Mouse (Mus musculus) T-cell, adult 2 months (primary cell): ENCODE data around the gene Psmg3.
A peak's percentile ranks its signal among the peaks of the same experiment; 100 is the strongest.

ENCODE experiments used
- DNase-seq: peaks from one replicate; pipeline ENCODE4 v3.0.0; 2022; ENCODE audit warnings: low spot score

The Psmg3 gene

DNA sequence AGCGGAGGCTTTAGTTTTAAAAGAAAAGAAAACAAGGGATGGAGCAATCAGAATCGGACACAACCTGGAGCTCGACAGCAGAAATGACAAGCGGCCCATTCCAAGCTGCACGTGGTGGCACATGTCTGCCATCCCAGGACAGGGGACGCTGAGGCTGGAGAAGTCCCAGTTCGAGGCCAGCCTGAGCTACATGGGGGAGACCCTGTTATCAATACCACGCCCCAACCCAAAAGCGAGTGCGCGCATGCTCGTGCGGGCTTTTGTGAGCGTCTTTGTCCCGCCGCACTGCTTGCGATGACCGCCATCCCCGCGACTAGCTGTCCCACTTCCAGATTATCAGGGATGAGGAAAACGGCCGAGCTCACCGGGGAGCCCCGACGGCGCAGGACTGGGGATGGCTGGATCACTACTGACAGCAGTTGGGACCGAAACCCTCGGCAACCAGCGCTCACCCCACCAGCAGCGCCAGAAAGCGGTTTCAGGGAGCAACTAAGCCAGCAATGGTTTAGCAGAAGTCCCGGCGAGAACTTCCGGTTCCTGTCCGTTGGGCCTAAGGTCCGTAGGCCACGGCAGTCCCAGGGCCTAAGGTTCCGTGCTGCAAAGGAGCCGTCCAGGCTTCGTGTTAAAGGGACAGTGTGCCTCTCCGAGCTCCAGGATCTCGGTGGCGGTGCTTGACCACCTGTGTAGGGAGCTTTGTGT lies at the start of gene Psmg3, which contains the start of gene Gm26938:
Psmg3 (minus strand) TSS at position 529 of the 699 bp plus-strand sequence.
Gm26938 (minus strand) TSS at position 51 of the 699 bp plus-strand sequence.
- peak; percentile 86 for DNase-seq

DNA sequence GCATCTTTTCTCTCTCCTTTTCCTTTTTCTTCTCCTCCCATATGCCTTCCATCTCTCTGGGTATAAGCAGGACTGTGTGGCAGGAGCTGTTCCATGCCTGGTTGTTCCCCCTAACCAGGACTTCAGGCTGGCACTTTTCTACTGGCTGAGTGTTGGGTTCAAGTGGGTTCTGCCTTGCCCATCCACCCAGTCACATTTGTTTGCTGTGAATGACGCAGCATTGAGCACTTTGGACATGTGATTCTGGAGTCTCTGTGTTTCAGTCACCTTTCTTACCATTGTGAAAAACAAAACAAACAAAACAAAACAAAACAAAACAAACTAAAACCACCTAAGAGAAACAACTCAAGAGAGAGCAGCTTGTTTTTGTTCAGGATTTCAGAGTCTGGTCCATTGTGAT lies 44.8 kb upstream of the Psmg3 start:
- DNase-seq, result no peak

DNA sequence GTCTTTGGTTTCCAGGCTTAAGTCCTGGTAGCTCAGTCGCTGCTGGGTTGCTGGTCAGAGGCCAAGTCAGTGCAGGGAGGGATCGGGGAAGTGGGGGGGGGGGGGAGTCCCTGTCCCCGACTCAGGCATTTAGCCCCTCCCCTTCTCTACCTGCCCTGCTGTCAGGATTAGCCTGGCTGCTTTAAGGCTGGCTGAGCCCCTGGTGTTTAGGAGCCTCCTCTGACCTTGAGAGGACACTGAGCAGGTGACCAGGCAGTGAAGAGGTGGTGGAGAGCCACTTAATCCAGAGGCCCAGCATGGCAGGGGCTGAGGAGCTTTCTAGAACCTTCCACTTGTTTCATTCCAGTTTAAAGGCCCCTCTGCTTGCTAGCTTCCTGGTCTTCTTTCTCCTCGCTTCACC lies 44.2 kb upstream of the Psmg3 start:
- DNase-seq, result no peak

DNA sequence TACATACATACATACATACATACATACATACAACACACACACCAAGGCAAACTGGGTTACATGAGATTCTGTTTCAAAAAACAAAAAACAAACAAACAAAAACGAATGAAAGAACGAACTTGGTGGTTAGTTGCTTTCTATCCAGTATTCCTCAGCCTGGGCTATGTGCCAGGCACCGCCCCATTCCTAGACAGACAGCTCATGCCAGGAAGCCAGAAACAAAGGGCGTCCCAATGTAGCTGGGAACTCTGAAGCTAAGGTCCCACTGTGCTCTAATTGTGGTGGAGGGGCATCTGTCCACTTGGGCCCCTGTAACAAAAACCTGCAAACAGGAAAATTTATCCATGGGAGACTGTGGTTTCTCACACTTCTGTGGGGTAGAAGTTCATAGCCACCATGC lies 36.1 kb upstream of the Psmg3 start:
- DNase-seq, result no peak

DNA sequence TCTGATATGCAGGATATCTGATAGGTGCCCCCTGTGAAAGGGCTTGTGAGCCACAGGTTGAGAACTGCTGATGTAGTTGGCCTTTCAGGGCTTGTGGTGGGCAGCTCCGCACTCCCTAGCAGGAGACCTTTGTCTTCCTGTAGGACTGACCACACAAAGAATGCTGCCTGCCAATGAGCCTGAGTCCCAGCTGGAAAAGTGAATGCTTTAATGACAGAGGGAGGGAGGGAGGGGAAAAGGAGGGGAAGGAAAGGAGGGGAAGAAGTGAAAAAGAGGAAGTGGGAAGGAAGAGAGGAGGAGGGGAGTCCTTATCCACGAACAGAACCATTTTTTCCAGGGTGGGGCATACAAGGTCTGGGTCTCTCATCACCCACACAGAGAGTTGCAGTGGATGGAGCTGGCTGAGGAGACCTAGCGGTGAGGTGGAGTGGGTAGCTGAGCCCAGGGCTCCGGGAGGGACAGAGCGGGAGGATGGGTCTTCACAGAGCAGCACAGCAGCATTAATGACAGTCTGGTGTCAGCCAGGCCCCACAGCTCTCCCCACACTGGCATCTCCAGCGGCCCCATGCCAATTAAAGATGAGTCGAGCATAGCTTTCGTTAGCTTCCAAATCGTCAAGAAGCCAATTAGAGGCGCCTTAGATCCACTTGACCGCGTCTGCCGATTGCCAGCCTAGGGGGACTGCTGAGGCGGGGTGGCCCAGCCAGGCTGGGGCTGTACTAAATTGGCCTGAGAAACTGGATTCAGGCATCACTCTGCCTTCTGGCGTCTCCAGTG lies 33.8 kb upstream of the Psmg3 start:
- DNase-seq, result no peak

DNA sequence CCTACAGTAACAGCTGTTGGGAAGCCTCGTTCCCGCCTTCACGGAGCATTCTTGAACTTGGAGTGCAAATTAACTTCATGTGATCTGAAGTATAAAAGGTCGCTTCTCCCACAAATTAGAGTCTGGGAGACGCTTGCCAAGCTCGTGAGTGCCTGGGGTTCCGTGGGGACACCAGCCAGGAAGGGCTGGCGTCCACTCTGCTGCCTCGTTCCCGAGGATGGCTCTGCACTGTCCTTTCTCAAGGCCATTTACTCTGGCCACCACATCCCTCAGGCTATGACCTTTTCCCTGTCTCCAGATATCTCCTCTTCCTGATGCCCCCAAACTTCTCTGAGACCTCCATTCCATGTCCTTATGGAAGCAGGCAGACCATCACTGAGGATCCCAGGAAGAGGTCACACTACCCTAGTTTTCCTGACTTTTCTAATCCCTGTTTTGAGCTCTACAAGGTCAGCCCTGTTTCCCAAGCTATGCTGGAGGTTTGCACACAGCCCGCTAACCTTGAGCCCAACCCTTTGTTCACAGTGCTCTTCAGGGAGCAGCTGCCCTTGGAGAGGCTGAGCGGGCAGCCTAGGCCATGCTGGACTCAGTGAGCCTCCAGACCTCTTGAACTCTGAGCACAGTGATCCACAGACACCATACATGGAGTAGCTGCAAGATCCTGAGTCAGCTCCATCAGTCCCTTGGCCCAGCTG lies 23.1 kb upstream of the Psmg3 start:
- no peak for DNase-seq

DNA sequence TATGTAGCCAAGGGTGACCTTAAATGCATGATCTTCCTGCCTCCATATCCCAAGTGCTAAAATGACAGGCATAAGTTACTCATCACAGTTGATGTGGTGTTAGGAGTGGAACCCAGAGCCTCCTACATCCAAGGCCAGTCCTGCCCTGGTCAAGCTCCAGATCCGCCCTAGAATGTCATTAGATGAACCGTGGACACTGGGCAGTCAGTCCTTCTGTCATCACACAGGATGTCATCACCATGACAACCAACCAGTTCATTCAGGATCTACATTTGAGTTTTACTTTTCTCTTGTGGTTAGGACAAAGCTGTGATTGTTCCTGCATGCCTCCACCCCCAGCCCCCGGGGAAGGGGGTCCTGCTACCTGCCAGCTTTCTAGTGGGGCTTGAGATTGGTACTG lies 12.5 kb upstream of the Psmg3 start:
- no peak for DNase-seq

DNA sequence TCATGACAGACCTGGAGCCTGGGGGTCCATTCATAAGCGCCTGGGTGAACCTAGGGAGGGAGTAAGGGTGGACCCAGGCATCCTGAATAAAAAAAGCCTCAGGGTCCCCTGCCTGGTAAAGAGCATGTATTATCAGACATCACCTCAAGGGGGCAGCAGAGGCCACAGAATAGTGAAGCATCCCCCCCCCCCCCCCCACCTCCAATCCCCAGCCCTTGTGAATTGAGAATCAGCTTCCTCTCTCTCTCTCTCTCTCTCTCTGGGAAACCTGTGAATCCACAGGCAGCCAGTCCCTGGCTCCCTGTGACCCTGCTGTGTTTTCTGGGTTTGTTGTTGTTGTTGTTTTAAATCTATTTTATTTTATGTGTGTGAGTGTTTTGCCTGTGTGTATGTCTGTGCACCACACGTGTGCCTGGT lies 11.8 kb upstream of the Psmg3 start:
- DNase-seq, result peak; percentile 53

DNA sequence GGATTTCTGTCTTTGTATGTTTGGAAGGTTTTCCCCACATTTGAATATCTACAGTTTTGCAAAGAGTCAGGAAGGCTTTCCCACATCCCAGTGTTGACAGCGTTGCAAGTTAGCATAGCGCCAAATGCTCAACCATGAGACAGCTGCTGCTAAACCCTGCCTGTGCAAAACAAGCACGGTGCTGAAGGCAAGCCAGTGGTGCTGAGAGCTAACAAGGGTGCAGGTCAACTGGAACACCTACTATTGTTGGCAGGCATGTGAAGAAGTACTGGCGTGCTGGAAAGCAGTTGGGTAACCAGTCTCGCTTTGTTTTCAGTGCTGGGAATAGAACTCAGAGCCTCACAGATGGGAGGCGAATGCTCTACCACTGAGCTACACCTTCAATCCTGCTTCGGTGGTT lies 9.0 kb upstream of the Psmg3 start:
- no peak for DNase-seq

DNA sequence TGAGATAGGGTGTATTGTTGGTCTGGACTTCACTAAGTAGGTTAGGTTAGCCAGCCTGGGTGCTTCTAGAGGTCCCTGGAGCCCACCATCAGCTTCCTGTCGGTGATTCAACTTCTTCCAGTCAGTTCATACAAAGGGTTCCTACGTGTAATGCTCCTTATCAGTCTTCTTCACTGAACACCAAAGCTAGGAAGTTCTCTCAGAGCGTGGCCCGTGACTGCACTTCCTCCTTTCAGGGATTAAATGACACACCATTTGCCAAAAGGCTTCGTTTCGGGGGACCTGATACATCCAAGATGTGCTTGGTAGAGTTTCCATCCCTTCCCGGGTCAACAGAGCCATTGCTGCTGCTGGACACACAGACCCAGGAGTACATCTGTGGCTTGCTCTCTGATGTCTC lies 5.4 kb upstream of the Psmg3 start:
- no peak for DNase-seq

DNA sequence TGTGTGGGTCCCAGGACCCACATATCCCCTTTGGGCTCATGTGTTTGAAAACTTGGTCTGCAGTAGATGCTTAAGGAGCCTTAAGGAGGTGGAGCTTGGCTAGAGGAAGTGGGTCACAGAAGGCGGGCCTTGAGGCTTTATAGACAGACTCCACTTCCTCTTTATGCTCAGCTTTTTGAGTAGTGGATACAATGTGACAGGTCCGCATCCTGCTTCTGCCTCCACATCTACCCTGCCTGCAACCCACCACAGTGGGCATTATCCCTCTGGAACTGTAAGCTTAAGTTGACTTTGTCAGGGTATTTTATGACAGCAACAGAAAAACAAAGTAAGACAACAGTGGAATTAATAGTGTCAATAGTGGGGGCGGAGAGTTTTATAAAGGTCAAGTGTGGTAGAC lies 4.0 kb upstream of the Psmg3 start:
- DNase-seq, result peak; percentile 44

DNA sequence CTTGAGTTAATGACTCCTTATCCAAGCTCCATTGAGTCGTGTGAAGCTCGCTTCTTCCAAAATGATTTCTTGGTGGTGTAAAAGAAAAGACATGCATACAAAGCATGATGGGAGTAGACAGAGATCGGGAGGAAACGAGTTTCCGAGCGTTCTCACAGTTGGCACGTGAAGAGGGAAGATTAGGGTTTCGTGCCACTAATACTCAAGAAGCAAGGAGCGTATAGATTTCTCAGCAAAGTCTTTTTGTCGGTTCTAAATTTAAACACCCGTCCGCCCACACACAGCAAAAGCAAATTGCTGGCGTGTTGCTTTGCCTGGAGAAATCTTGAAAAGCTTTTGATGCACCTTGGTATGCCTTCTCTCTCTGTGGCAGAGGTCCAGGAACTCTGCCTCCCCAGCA lies 2.7 kb upstream of the Psmg3 start:
- DNase-seq, result no peak

DNA sequence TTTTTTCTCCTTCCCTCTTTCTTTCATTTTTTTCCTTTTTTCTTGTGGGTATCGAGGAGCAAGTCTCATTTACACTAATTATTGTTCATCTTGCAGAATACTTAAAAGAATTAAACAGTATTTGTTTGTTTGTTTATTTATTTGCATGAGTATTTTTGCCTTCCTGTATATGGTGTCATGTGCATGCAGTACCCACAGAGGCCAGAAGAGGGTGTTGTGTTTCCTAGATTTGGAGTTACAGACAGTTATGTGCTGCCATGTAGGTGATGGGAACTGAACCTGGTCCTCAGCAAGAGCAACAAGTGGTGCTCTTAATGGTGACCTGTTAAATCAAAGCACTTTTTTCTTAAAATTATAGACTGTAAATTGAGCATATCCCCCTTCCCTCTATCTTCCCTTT lies 908 bp upstream of the Psmg3 start:
- peak; percentile 26 for DNase-seq

DNA sequence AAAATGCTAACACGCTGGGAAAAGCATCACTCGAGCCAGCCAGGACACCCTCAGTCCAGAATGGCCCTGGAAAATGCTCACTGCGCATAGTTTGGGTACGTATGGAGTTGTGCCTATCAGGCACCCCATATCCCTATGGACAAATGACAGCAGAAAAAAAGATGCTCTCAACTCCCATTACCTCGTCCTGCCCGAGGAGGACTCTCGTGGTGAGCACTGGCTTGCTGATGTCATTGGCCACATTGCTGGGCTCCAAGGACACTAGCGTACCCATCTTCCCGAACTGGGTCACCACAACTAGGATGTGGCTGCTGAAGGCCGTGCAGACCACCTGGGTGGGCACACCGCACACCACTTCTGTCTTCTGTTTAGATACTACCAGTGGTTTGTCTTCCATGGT lies 738 bp downstream of the Psmg3 start:
- DNase-seq, result no peak

DNA sequence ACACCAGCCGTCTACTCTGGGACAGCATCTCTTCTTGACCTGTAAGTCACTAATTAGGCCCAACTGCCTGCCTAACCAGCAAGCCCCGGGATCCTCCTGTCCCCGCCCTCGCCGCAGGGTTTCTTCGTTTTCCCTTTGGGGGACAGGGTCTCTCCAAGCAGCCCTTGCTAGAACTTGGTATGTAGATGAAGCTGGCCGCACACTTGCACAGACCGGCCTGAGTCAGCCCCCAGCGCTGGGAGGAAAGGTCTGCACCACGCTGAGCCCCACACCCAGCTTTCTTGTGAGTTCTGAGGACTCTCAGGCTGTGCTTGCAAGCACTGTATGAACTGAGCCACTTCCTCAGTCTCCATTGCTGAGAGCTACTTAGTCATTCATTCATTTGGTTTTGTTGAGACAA lies 2.2 kb downstream of the Psmg3 start:
- DNase-seq, result no peak

DNA sequence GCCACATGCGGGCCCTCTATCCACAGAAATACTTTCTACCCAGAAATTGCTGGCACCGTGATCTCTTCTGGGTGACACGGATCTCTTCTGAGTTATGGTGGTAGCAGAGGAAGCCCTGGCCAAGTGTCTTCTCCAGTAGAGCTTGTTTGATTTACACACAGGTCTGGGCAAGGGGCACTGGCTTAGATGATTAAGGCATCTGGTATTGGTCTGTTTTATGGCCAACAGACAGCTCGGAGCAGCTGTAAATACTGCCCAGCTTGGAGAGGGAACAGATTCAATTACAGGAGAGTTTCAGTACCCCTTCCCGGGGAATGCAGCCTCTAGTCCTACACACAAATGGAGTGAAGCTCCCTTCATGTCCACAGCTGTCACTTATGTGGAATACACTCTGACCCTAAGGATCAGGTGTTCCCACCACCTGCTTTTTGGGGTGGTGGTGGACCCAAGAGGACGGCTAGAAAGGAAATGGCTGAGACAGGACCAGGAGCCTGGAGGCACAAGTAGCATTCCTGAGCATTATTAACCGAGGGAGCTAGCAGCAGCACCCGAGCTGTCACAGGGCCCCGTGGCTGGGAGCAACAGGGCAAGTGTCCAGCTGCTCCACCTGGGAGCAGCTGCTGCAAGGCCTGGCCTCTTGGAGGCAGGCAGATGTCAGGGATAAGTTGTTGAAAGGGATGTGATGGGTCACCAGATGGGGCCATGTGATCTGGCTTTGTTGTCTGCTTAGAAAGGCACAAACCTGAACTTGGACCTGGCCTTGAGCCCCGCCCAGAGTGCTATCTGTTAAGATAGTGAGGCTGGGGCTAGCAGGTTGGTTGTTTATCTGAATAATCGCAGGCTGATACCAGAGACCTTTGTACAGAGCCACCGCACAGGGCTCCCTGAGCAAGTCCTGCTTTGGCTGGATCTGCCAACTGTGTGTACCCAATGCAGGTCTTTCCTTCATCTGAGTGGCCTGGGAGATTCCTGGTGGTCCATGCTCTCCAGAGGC lies 4.9 kb downstream of the Psmg3 start:
- no peak for DNase-seq

DNA sequence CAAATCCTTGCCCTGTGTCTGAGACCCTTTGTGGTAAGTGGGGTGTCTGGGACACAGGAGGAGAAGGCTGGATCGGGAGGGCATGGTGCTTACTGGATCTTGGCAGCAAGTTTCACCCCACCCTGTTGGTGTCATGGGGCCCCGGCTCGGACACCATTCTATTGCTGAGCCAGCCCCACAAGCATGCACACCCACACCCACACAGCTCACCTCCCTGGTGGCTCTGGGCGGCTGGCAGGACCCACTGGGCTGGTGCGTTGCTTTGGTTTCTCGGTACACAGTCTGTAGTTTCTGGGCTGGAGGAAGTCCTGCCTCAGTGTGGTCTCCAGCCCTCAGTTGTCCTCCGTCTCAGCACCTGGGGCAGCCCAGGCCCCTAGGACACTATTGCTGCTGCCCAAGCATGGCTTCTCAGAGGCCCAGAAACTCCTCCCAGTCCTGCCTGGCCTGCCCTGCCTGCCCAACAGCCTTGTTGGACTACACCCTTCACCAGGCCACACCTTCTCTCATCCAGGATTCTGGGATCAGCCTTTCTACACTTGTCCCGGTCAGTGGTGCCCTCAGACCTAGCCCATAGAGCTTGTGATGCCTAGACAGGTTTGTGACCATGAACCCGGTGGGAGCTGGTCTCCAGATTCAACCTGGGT lies 7.0 kb downstream of the Psmg3 start, which contains the start of gene Tmem184a:
Tmem184a (minus strand) TSS at position 380 of the 644 bp plus-strand sequence.
- DNase-seq, result no peak

DNA sequence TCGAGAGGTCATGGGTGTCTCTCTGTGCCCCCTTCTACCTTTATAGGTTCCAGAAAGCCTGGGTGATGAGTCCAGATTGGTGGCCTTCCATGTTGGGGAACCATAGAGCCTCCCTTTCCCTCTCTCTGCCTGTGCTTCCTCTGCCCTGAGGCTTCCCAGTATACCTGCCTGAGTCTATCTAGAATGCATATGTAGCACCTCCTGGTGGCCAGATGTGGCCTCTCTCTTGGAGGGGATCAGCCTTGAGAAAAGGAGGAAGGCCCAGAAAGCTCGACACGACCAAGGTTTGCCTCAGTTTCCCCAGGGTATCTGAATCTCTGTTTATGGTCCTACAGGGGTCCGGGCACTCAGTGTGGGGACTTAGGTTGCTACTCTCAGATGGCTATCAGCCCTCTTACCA lies 7.9 kb downstream of the Psmg3 start:
- no peak for DNase-seq

DNA sequence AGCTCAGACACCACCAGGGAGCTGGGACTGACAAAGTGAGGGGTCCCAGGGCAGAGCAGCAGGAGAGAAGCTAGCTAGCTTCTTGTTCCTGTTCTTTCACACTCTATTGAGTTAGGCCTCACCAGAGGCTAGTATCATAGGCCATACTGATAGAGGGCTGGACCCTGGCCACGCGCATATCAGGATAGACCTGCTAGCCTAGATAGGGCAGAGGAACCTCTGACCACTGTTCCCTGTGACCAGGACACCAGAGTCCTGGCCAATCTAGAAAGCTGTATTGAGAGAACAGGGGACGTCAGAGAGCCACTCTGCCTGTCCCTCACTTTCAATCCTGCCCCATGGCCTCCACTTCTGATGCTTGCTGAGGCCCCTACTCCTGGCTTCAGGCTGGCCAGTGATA lies 8.6 kb downstream of the Psmg3 start:
- DNase-seq, result no peak

DNA sequence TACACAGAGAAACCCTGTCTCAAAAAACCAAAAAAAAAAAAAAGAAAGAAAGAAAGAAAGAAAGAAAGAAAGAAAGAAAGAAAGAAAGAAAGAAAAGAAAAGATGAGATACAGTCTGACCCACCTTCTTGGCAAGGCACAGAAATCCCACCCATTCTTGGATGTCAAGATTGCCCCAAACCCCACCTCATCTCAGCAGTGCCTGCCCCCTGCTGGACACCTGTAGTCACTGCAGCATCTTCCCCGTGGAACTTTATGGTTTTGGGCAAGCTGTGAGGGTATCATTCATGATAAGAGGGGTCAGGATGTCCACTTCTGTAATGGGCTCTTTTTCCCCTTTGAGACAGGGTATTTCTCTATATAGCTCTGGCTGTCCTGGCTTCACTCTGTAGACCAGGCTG lies 9.4 kb downstream of the Psmg3 start:
- no peak for DNase-seq

DNA sequence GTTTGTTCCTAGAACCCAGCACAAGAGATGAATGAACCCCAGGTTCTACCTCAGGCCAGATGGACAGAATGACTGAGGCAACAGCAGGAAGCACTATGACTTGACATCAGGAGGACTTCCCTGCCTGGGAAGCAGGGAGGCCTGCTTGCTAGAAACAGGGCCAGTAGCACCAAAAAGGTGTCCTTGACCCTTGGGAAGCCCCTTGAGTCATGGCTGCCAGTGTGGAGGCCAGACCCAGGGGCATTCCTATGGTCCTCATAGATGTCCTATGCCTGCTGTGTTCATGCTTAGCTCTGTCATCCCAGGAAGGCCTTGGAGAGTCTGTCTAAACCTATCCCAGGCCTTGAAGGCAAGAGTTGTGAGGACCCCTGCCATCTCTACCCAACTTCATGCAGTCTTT lies 10.2 kb downstream of the Psmg3 start:
- no peak for DNase-seq
